Mouse (Mus musculus) hindbrain, embryonic 12.5 days (tissue): ENCODE measurements around the gene Lmln. TPM values are rescaled to one million over a fixed set of nuclear protein-coding genes. Genes with fewer than 3 reads are reported as not detected.
"Not testable (repeated sequence)": the region's sequence is repeated elsewhere in the genome, so short reads cannot be mapped to it uniquely, and the experiment has no call there.

ENCODE experiments used
- ATAC-seq: fragments of 200-750 bp; cut with Nextera tagmentation; 2 replicates; pipeline ENCODE4 v1.8.0; 2017; ENCODE audit warnings: moderate TSS enrichment; ENCODE audit not compliant: low FRiP score
- H3K27ac ChIP-seq: fragments of 300-500 bp; sonication (generic); 2 replicates; pipeline ENCODE4 v1.5.1; 2016; ENCODE audit warnings: mild to moderate bottlenecking
- H3K27me3 ChIP-seq: fragments of 300-500 bp; sonication (generic); 2 replicates; pipeline ENCODE4 v1.6.1; 2016; ENCODE audit warnings: mild to moderate bottlenecking
- H3K36me3 ChIP-seq: fragments of 300-500 bp; sonication (generic); 2 replicates; pipeline ENCODE4 v1.6.1; 2016; ENCODE audit warnings: mild to moderate bottlenecking
- H3K4me1 ChIP-seq: fragments of 300-500 bp; sonication (generic); 2 replicates; pipeline ENCODE4 v1.6.1; 2016
- H3K4me2 ChIP-seq: fragments of 300-500 bp; sonication (generic); replicated peaks from 2 replicates; pipeline ENCODE4 v1.6.1; 2016; ENCODE audit warnings: mild to moderate bottlenecking
- H3K4me3 ChIP-seq: fragments of 300-500 bp; sonication (generic); 2 replicates; pipeline ENCODE4 v1.5.1; 2016; ENCODE audit warnings: mild to moderate bottlenecking
- H3K9ac ChIP-seq: fragments of 300-500 bp; sonication (generic); 2 replicates; pipeline ENCODE4 v1.6.1; 2016; ENCODE audit warnings: mild to moderate bottlenecking, moderate library complexity
- H3K9me3 ChIP-seq: fragments of 300-500 bp; sonication (generic); replicated peaks from 2 replicates; pipeline ENCODE4 v1.6.1; 2016; ENCODE audit warnings: mild to moderate bottlenecking
- WGBS: fragments of 180-500 bp; shearing (Covaris S2); methylation state at CpG from one replicate; pipeline ENCODE4 v1.1.7; 2016; 5-methylcytosine and 5-hydroxymethylcytosine counted together
- polyA plus RNA-seq: library from polyadenylated mRNA; unstranded; fragments of >200 nt; fragmentation: Nextera tagmentation; extraction: Ambion mirVana; gene quantifications from 2 replicates; pipeline ENCODE4 v1.2.1, GENCODE M21; 2016

Lmln gene
- polyA plus RNA-seq, 1 experiment from 2014 or later, result 3.0 TPM

- ATAC-seq, result not testable (repeated sequence)
Observed at GRCm38 (mm10) chr16:33150875-33151274, 88.6 kb downstream of the Lmln start.

GRCm38 (mm10) chr16:33151558-33151957 is 89.2 kb downstream of the Lmln start:
- Histone ChIP-seq H3K4me1 (no peaks in the 10 kb centered on the region), H3K27ac (no peak overlapping the region), H3K36me3 (no peaks in the 10 kb centered on the region), H3K27me3 (no peaks in the 10 kb centered on the region), H3K4me2 (no peak overlapping the region), H3K9me3 (no peaks in the 10 kb centered on the region), H3K9ac (no peak overlapping the region), H3K4me3 (no peak overlapping the region)
- WGBS, result 80% methylated on average over 8 of the region's 8 CpGs
- ATAC-seq, result no peak

More at GRCm38 (mm10) chr16:33150875-33151274, 88.6 kb downstream of the Lmln start:
- H3K4me3 ChIP-seq, H3K9me3 ChIP-seq, H3K4me1 ChIP-seq, H3K9ac ChIP-seq, H3K36me3 ChIP-seq, H3K4me2 ChIP-seq, H3K27me3 ChIP-seq, H3K27ac ChIP-seq: not testable (repeated sequence)
- WGBS, result 78% methylated on average over 9 of the region's 9 CpGs

- no peaks in the 10 kb centered on the region for H3K27me3 ChIP-seq
- H3K4me3 ChIP-seq, result no peak overlapping the region
- no peaks in the 10 kb centered on the region for H3K4me1 ChIP-seq
- no peak for ATAC-seq
- H3K9ac ChIP-seq, result no peak overlapping the region
- no peaks in the 10 kb centered on the region for H3K36me3 ChIP-seq
- WGBS, result 56% methylated on average over 4 of the region's 4 CpGs
- no peak overlapping the region for H3K27ac ChIP-seq
- H3K4me2 ChIP-seq, result no peak overlapping the region
- H3K9me3 ChIP-seq, result no peaks in the 10 kb centered on the region
Observed at GRCm38 (mm10) chr16:33154992-33155391, 92.7 kb downstream of the Lmln start.

GRCm38 (mm10) chr16:33158006-33158405 is 95.7 kb downstream of the Lmln start:
- Histone ChIP-seq H3K4me1 (no peaks in the 10 kb centered on the region), H3K36me3 (no peaks in the 10 kb centered on the region), H3K4me3 (no peak overlapping the region), H3K27me3 (no peaks in the 10 kb centered on the region), H3K4me2 (no peak overlapping the region), H3K9me3 (no peaks in the 10 kb centered on the region), H3K27ac (no peak overlapping the region), H3K9ac (no peak overlapping the region)
- WGBS, result 88% methylated on average over 11 of the region's 11 CpGs
- ATAC-seq, result no peak

- 84% methylated on average over 14 of the region's 14 CpGs for WGBS
Observed at GRCm38 (mm10) chr16:33158590-33159071, 96.3 kb downstream of the Lmln start.

GRCm38 (mm10) chr16:33159363-33159762 is 97.0 kb downstream of the Lmln start:
- Histone ChIP-seq H3K9ac (no peak overlapping the region), H3K4me3 (no peak overlapping the region), H3K27me3 (no peaks in the 10 kb centered on the region), H3K9me3 (no peaks in the 10 kb centered on the region), H3K27ac (no peak overlapping the region), H3K4me2 (no peak overlapping the region), H3K4me1 (no peaks in the 10 kb centered on the region), H3K36me3 (no peaks in the 10 kb centered on the region)
- ATAC-seq, result no peak
- 94% methylated on average over 2 of the region's 2 CpGs for WGBS

More at GRCm38 (mm10) chr16:33158590-33159071, 96.3 kb downstream of the Lmln start:
- no peak overlapping the region for H3K4me3 ChIP-seq
- H3K4me1 ChIP-seq, result no peaks in the 10 kb centered on the region
- no peak for ATAC-seq
- H3K9ac ChIP-seq, result no peak overlapping the region
- no peaks in the 10 kb centered on the region for H3K9me3 ChIP-seq
- no peaks in the 10 kb centered on the region for H3K27me3 ChIP-seq
- no peak overlapping the region for H3K4me2 ChIP-seq
- no peaks in the 10 kb centered on the region for H3K36me3 ChIP-seq
- H3K27ac ChIP-seq, result no peak overlapping the region

GRCm38 (mm10) chr16:33163330-33164090 is 101.2 kb downstream of the Lmln start:
- Histone ChIP-seq H3K4me3 (no peak overlapping the region), H3K9me3 (0 out of 2 replicates have a peak, but pooled peaks cover 3% of the 10 kb centered on the region), H3K27me3 (no peaks in the 10 kb centered on the region), H3K27ac (no peak overlapping the region), H3K4me2 (no peak overlapping the region), H3K36me3 (no peaks in the 10 kb centered on the region), H3K9ac (no peak overlapping the region), H3K4me1 (no peaks in the 10 kb centered on the region)
- no peak for ATAC-seq
- 81% methylated on average over 13 of the region's 13 CpGs for WGBS

- not testable (repeated sequence) for H3K27ac ChIP-seq, H3K9me3 ChIP-seq, H3K36me3 ChIP-seq, H3K4me1 ChIP-seq, H3K9ac ChIP-seq, ATAC-seq, H3K4me3 ChIP-seq, H3K4me2 ChIP-seq, H3K27me3 ChIP-seq
- WGBS, result 62% methylated on average over 6 of the region's 6 CpGs
Observed at GRCm38 (mm10) chr16:33166284-33166683, 104.0 kb downstream of the Lmln start.

- Histone ChIP-seq H3K4me2 (no peak overlapping the region), H3K9ac (no peak overlapping the region), H3K27me3 (no peaks in the 10 kb centered on the region), H3K4me3 (no peak overlapping the region), H3K27ac (no peak overlapping the region), H3K4me1 (no peaks in the 10 kb centered on the region), H3K36me3 (no peaks in the 10 kb centered on the region), H3K9me3 (0 out of 2 replicates have a peak, but pooled peaks cover 3% of the 10 kb centered on the region)
- 37% methylated on average over 5 of the region's 5 CpGs for WGBS
- no peak for ATAC-seq
Observed at GRCm38 (mm10) chr16:33167537-33167936, 105.2 kb downstream of the Lmln start.

- WGBS, result 72% methylated on average over 8 of the region's 8 CpGs
- Histone ChIP-seq H3K4me1 (no peaks in the 10 kb centered on the region), H3K27ac (no peak overlapping the region), H3K27me3 (no peaks in the 10 kb centered on the region), H3K9ac (no peak overlapping the region), H3K36me3 (no peaks in the 10 kb centered on the region), H3K4me2 (no peak overlapping the region), H3K4me3 (no peak overlapping the region), H3K9me3 (0 out of 2 replicates have a peak, but pooled peaks cover 3% of the 10 kb centered on the region)
- ATAC-seq, result no peak
Observed at GRCm38 (mm10) chr16:33169471-33170034, 107.2 kb downstream of the Lmln start.

- Histone ChIP-seq H3K4me2 (no peak overlapping the region), H3K9me3 (no peaks in the 10 kb centered on the region), H3K27me3 (no peaks in the 10 kb centered on the region), H3K27ac (no peak overlapping the region), H3K4me1 (no peaks in the 10 kb centered on the region), H3K4me3 (no peak overlapping the region), H3K9ac (no peak overlapping the region), H3K36me3 (no peaks in the 10 kb centered on the region)
- 82% methylated on average over 9 of the region's 9 CpGs for WGBS
- no peak for ATAC-seq
Observed at GRCm38 (mm10) chr16:33170716-33171587, 108.6 kb downstream of the Lmln start.

- no peak overlapping the region for H3K9ac ChIP-seq
- H3K4me1 ChIP-seq, result no peaks in the 10 kb centered on the region
- H3K9me3 ChIP-seq, result no peaks in the 10 kb centered on the region
- 79% methylated on average over 6 of the region's 6 CpGs for WGBS
- H3K4me2 ChIP-seq, result no peak overlapping the region
- H3K27me3 ChIP-seq, result no peaks in the 10 kb centered on the region
- H3K4me3 ChIP-seq, result no peak overlapping the region
- H3K36me3 ChIP-seq, result no peaks in the 10 kb centered on the region
- ATAC-seq, result no peak
- no peak overlapping the region for H3K27ac ChIP-seq
Observed at GRCm38 (mm10) chr16:33171800-33172199, 109.5 kb downstream of the Lmln start.
